16 mouse cellular contexts compared by ENCODE assay signal in genomic region chr5:64210817-64211216, GRCm38 (mm10).
"Had no signal": no experiment of that assay in that cellular context is flagged by ENCODE, and none has a peak within 500 bp of the region (broad histone marks: within the 10 kb centered on the region; RNA-seq: fewer than 3 reads in every experiment).

No protein-coding gene starts in this region.

- H3K36me3 ChIP-seq: midbrain, embryonic 10.5 days; midbrain, embryonic 13.5 days had no signal

- ATAC-seq: liver, postnatal 0 days; lung, postnatal 0 days; midbrain, embryonic 13.5 days; midbrain, embryonic 16.5 days had no signal

- DNase-seq: kidney, adult 2 months; kidney, postnatal 25 days; layer of hippocampus, postnatal 36 days; liver, postnatal 0 days; lung, embryonic 14.5 days; thymus, adult 18-20 months; thymus, postnatal 36 days had no signal

- H3K27ac ChIP-seq: kidney, postnatal 0 days; left cerebral cortex, adult 2 months; liver, embryonic 14.5 days; midbrain, embryonic 10.5 days; midbrain, embryonic 13.5 days had no signal

- H3K4me3 ChIP-seq: left cerebral cortex, adult 2 months; megakaryocyte, embryonic 14.5 days; midbrain, embryonic 10.5 days; midbrain, embryonic 13.5 days; myocyte had no signal

- H3K27me3 ChIP-seq: megakaryocyte, embryonic 14.5 days; midbrain, embryonic 13.5 days had no signal

- H3K9ac ChIP-seq: liver, embryonic 14.5 days; liver, postnatal 0 days; lung, embryonic 14.5 days; midbrain, embryonic 13.5 days had no signal

- H3K4me1 ChIP-seq: midbrain, embryonic 10.5 days; midbrain, embryonic 13.5 days had no signal
